Mouse (Mus musculus) MEL (cell line): ENCODE measurements around the gene Mta3. TPM values are rescaled to one million over a fixed set of nuclear protein-coding genes. Genes with fewer than 3 reads are reported as not detected.

Experiments
- DNase-seq: peaks from one replicate; pipeline ENCODE4 v3.0.0; 2011; ENCODE audit warnings: low read depth, low spot score
- H3K27ac ChIP-seq: 2 replicates; pipeline ENCODE4 v1.5.1; 2012; ENCODE audit warnings: low read depth, mild to moderate bottlenecking, control low read depth, low read length, moderate library complexity; ENCODE audit not compliant: control insufficient read depth
- H3K27me3 ChIP-seq, 2 experiments: fragments of 150-350 bp in 1 of 2; sonication (generic) in 1 of 2; 2 replicates each; pipeline ENCODE4 v1.6.1; 2012; ENCODE audit warnings: low read length in 2 of 2, mild to moderate bottlenecking in 2 of 2, improper control_type of control experiment in 1 of 2, moderate library complexity in 1 of 2; ENCODE audit not compliant: insufficient read depth in 2 of 2, control insufficient read depth in 1 of 2
- H3K36me3 ChIP-seq, 2 experiments: 2 replicates each; pipeline ENCODE4 v1.6.1; 2012 to 2014; ENCODE audit warnings: low read length in 2 of 2, improper control_type of control experiment in 1 of 2, inconsistent platforms in 1 of 2, mild to moderate bottlenecking in 1 of 2; ENCODE audit not compliant: insufficient read depth in 2 of 2, control insufficient read depth in 1 of 2
- H3K4me1 ChIP-seq, 2 experiments: fragments of 150-350 bp in 1 of 2; sonication (generic) in 1 of 2; 2 replicates each; pipeline ENCODE4 v1.6.1; 2012; ENCODE audit warnings: low read length in 2 of 2, improper control_type of control experiment in 1 of 2, mild to moderate bottlenecking in 1 of 2; ENCODE audit not compliant: insufficient read depth in 2 of 2, control insufficient read depth in 1 of 2
- H3K4me3 ChIP-seq, 2 experiments: fragments of 150-350 bp in 1 of 2; sonication (generic) in 1 of 2; 2 replicates each; pipeline ENCODE4 v1.5.1; 2012; ENCODE audit warnings: low read depth in 2 of 2, low read length in 2 of 2, mild to moderate bottlenecking in 2 of 2, moderate library complexity in 2 of 2, control low read depth in 1 of 2, improper control_type of control experiment in 1 of 2; ENCODE audit not compliant: control insufficient read depth in 1 of 2, insufficient read depth in 1 of 2
- H3K79me2 ChIP-seq: 2 replicates; pipeline ENCODE4 v1.6.1; 2012; ENCODE audit warnings: mild to moderate bottlenecking, low read length, moderate library complexity; ENCODE audit not compliant: control insufficient read depth, poor library complexity, insufficient read depth
- H3K9ac ChIP-seq: 2 replicates; pipeline ENCODE4 v1.6.1; 2012; ENCODE audit warnings: low read depth, mild to moderate bottlenecking, control low read depth, low read length, moderate library complexity; ENCODE audit not compliant: control insufficient read depth, poor library complexity, severe bottlenecking
- H3K9me3 ChIP-seq: fragments of 150-350 bp; sonication (generic); replicated peaks from 2 replicates; pipeline ENCODE4 v1.6.1; 2012; ENCODE audit warnings: mild to moderate bottlenecking, low read length, improper control_type of control experiment, moderate library complexity; ENCODE audit not compliant: insufficient read depth
- BHLHE40 ChIP-seq: IDR thresholded peaks from 2 replicates; pipeline ENCODE4 v1.6.1; 2012; ENCODE audit warnings: low read depth, mild to moderate bottlenecking, inconsistent platforms, low read length, improper control_type of control experiment, borderline replicate concordance
- CHD1 ChIP-seq: IDR thresholded peaks from 2 replicates; pipeline ENCODE4 v1.6.1; 2012; ENCODE audit warnings: low read depth, mild to moderate bottlenecking, inconsistent platforms, low read length, improper control_type of control experiment
- CHD2 ChIP-seq: IDR thresholded peaks from 2 replicates; pipeline ENCODE4 v1.6.1; 2011; ENCODE audit warnings: low read length, improper control_type of control experiment
- CTCF ChIP-seq, 3 experiments: IDR thresholded peaks in 2 of 3; conservative IDR thresholded peaks in 1 of 3; 2 replicates each; pipeline ENCODE4 v1.5.1; 2011 to 2012; ENCODE audit warnings: low read length in 3 of 3, low read depth in 2 of 3, mild to moderate bottlenecking in 2 of 3, improper control_type of control experiment in 1 of 3, inconsistent platforms in 1 of 3, mixed read lengths in 1 of 3, moderate library complexity in 1 of 3; ENCODE audit not compliant: control insufficient read depth in 1 of 3, insufficient read depth in 1 of 3, poor library complexity in 1 of 3, severe bottlenecking in 1 of 3
- E2F4 ChIP-seq: IDR thresholded peaks from 2 replicates; pipeline ENCODE4 v1.6.1; 2011; ENCODE audit warnings: low read depth, low read length, improper control_type of control experiment, borderline replicate concordance
- EP300 ChIP-seq, 2 experiments: IDR thresholded peaks; 2 replicates each; pipeline ENCODE4 v1.6.1; 2011; ENCODE audit warnings: improper control_type of control experiment in 2 of 2, low read length in 2 of 2, low read depth in 1 of 2, mild to moderate bottlenecking in 1 of 2
- ETS1 ChIP-seq: IDR thresholded peaks from 2 replicates; pipeline ENCODE4 v1.6.1; 2012; ENCODE audit warnings: low read depth, mild to moderate bottlenecking, inconsistent platforms, low read length, improper control_type of control experiment, moderate library complexity
- GABPA ChIP-seq: IDR thresholded peaks from 2 replicates; pipeline ENCODE4 v1.6.1; 2012; ENCODE audit warnings: low read depth, mild to moderate bottlenecking, inconsistent platforms, low read length, improper control_type of control experiment, moderate library complexity
- GATA1 ChIP-seq: IDR thresholded peaks from 2 replicates; pipeline ENCODE4 v1.6.1; 2011; ENCODE audit warnings: low read depth, low read length, improper control_type of control experiment
- HCFC1 ChIP-seq: IDR thresholded peaks from 2 replicates; pipeline ENCODE4 v1.6.1; 2012; ENCODE audit warnings: low read depth, mild to moderate bottlenecking, inconsistent platforms, low read length, improper control_type of control experiment, moderate library complexity
- JUND ChIP-seq: IDR thresholded peaks from 2 replicates; pipeline ENCODE4 v1.6.1; 2011; ENCODE audit warnings: low read depth, mild to moderate bottlenecking, improper control_type of control experiment, low read length
- KAT2A ChIP-seq: conservative IDR thresholded peaks from 2 replicates; pipeline ENCODE4 v1.6.1; 2012; ENCODE audit warnings: low read depth, low read length, improper control_type of control experiment, inconsistent platforms
- MAFK ChIP-seq: IDR thresholded peaks from 2 replicates; pipeline ENCODE4 v1.6.1; 2011; ENCODE audit warnings: low read depth, mild to moderate bottlenecking, low read length, improper control_type of control experiment, borderline replicate concordance
- MAX ChIP-seq: IDR thresholded peaks from 2 replicates; pipeline ENCODE4 v1.6.1; 2011; ENCODE audit warnings: low read length, improper control_type of control experiment
- MAZ ChIP-seq: IDR thresholded peaks from 2 replicates; pipeline ENCODE4 v1.6.1; 2012; ENCODE audit warnings: low read depth, mild to moderate bottlenecking, inconsistent platforms, low read length, improper control_type of control experiment
- MYB ChIP-seq: IDR thresholded peaks from 2 replicates; pipeline ENCODE4 v1.6.1; 2011; ENCODE audit warnings: mild to moderate bottlenecking, low read depth, low read length, improper control_type of control experiment
- MYC ChIP-seq: IDR thresholded peaks from 2 replicates; pipeline ENCODE4 v1.6.1; 2011; ENCODE audit warnings: low read depth, mild to moderate bottlenecking, low read length, improper control_type of control experiment, moderate library complexity
- NRF1 ChIP-seq: IDR thresholded peaks from 2 replicates; pipeline ENCODE4 v1.6.1; 2014; ENCODE audit warnings: low read depth, mild to moderate bottlenecking, inconsistent platforms, low read length, improper control_type of control experiment, moderate library complexity; ENCODE audit not compliant: poor library complexity, insufficient read depth, severe bottlenecking
- POLR2AphosphoS2 ChIP-seq: IDR thresholded peaks from 2 replicates; pipeline ENCODE4 v1.6.1; 2011; ENCODE audit warnings: low read length, improper control_type of control experiment
- POLR2AphosphoS5 ChIP-seq: IDR thresholded peaks from 2 replicates; pipeline ENCODE4 v1.6.1; 2012; ENCODE audit warnings: low read depth, borderline replicate concordance, mild to moderate bottlenecking, inconsistent platforms, low read length, moderate library complexity, mixed read lengths
- RAD21 ChIP-seq: IDR thresholded peaks from 2 replicates; pipeline ENCODE4 v1.6.1; 2011; ENCODE audit warnings: mild to moderate bottlenecking, low read depth, low read length, improper control_type of control experiment
- RCOR1 ChIP-seq: IDR thresholded peaks from 2 replicates; pipeline ENCODE4 v1.6.1; 2012; ENCODE audit warnings: low read depth, mild to moderate bottlenecking, inconsistent platforms, low read length, improper control_type of control experiment
- SMC3 ChIP-seq: IDR thresholded peaks from 2 replicates; pipeline ENCODE4 v1.6.1; 2011; ENCODE audit warnings: low read depth, low read length, improper control_type of control experiment
- TAL1 ChIP-seq: IDR thresholded peaks from 2 replicates; pipeline ENCODE4 v1.6.1; 2012; ENCODE audit warnings: mild to moderate bottlenecking, inconsistent platforms, low read length, moderate library complexity, mixed read lengths
- TBP ChIP-seq: IDR thresholded peaks from 2 replicates; pipeline ENCODE4 v1.8.0; 2011; ENCODE audit warnings: low read depth, low read length, improper control_type of control experiment
- TCF12 ChIP-seq: IDR thresholded peaks from 2 replicates; pipeline ENCODE4 v1.6.1; 2014; ENCODE audit warnings: low read depth, mild to moderate bottlenecking, inconsistent platforms, low read length, improper control_type of control experiment, moderate library complexity
- USF1 ChIP-seq: IDR thresholded peaks from 2 replicates; pipeline ENCODE4 v1.6.1; 2014; ENCODE audit warnings: low read depth, mild to moderate bottlenecking, inconsistent platforms, low read length, improper control_type of control experiment, moderate library complexity
- USF2 ChIP-seq, 2 experiments: IDR thresholded peaks; 2 replicates each; pipeline ENCODE4 v1.6.1; 2011 to 2012; ENCODE audit warnings: improper control_type of control experiment in 2 of 2, low read length in 2 of 2, borderline replicate concordance in 1 of 2, inconsistent platforms in 1 of 2, low read depth in 1 of 2, mild to moderate bottlenecking in 1 of 2; ENCODE audit not compliant: insufficient read depth in 1 of 2
- ZC3H11A ChIP-seq: IDR thresholded peaks from 2 replicates; pipeline ENCODE4 v1.6.1; 2012; ENCODE audit warnings: low read depth, mild to moderate bottlenecking, inconsistent platforms, low read length, improper control_type of control experiment
- ZKSCAN1 ChIP-seq: IDR thresholded peaks from 2 replicates; pipeline ENCODE4 v1.6.1; 2012; ENCODE audit warnings: low read depth, mild to moderate bottlenecking, inconsistent platforms, low read length, improper control_type of control experiment, moderate library complexity
- ZMIZ1 ChIP-seq: IDR thresholded peaks from 2 replicates; pipeline ENCODE4 v1.6.1; 2012; ENCODE audit warnings: low read depth, mild to moderate bottlenecking, inconsistent platforms, low read length, improper control_type of control experiment, moderate library complexity
- ZNF384 ChIP-seq: IDR thresholded peaks from 2 replicates; pipeline ENCODE4 v1.6.1; 2012; ENCODE audit warnings: low read depth, mild to moderate bottlenecking, inconsistent platforms, low read length, improper control_type of control experiment
- polyA plus RNA-seq, 2 experiments: library from polyadenylated mRNA; stranded (reverse) in 1 of 2; unstranded in 1 of 2; fragments of >175 nt in 1 of 2; fragments of >200 nt in 1 of 2; gene quantifications; 2 replicates each; pipeline versions ENCODE4 v1.2.1 to v1.2.4; 2012; ENCODE audit warnings: low replicate concordance in 2 of 2, low read depth in 1 of 2; ENCODE audit not compliant: insufficient read length in 2 of 2, insufficient read depth in 1 of 2, missing spikeins in 1 of 2
- total RNA-seq: library from RNA; depleted of rRNA; stranded (reverse); fragments of 300-350 nt; gene quantifications from 2 replicates; pipeline ENCODE4 v1.2.3, GENCODE M21; 2012

Mta3 gene
- total and polyA plus RNA-seq, 3 experiments: 28.8 to 58.2 TPM; not detected in 1

DNA sequence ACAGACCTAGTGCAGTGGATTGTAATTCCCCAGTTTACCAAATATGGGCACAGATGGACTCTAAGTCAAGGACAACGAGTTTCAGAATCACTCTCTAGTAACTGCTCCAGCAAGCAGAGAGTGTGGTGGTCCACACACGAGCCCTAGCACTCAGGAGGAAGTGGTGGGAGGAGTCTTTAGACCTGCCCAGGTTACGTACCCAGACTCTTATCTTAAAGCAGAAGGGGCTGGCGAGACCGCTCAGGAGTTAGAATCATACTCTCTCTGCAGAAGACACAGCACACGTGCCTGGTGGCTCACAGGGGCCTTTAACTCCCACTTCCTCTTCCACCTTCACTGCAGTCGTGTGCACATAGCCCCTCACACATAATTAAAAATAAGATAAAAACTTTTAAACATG is 101.4 kb downstream of the Mta3 start (continued):
- TF ChIP-seq TAL1: peak; percentile 54
- TF ChIP-seq HCFC1: no peak
- TF ChIP-seq SMC3: no peak
- no peak for TF ChIP-seq RAD21
- peak; percentile 68 for TF ChIP-seq GATA1
- TF ChIP-seq MAZ: no peak; the same call in 1 of the 2 replicates
- TF ChIP-seq KAT2A: no peak
- no peak for TF ChIP-seq USF2 (IDR thresholded peaks at IDR 0.05; ENCODE audit: borderline replicate concordance in 1 of 2, insufficient read depth in 1 of 2, low read depth in 1 of 2, low read length in 2 of 2)
- peak; percentile 37; the same call in 1 of the 2 replicates for TF ChIP-seq POLR2AphosphoS2
- no peak for TF ChIP-seq E2F4
- peak; percentile 98 for TF ChIP-seq BHLHE40
- TF ChIP-seq ZKSCAN1: no peak
- peak; percentile 98 for TF ChIP-seq MYC

GRCm38 (mm10) chr17:83807778-83808398 is 101.9 kb downstream of the Mta3 start:
- DNase-seq: peak; percentile 94
- Histone ChIP-seq H3K36me3 (peaks cover 0 to 24% of the 10 kb centered on the region in 2 experiments; a peak in 2 of 4 replicates), H3K4me3 (peak overlapping the region; percentile 33 to 48), H3K4me1 (peaks cover 8 to 27% of the 10 kb centered on the region in 2 experiments), H3K9ac (peak overlapping the region; percentile 68), H3K79me2 (no peaks in the 10 kb centered on the region; the same call in 1 of the 2 replicates), H3K27me3 (no peaks in the 10 kb centered on the region), H3K9me3 (no peaks in the 10 kb centered on the region), H3K27ac (peak overlapping the region; percentile 96)
- no peak for TF ChIP-seq POLR2AphosphoS2
- peak; percentile 56; the same call in 1 of the 2 replicates for TF ChIP-seq BHLHE40
- no peak for TF ChIP-seq JUND
- no peak for TF ChIP-seq E2F4
- TF ChIP-seq EP300 (IDR thresholded peaks at IDR 0.05; ENCODE audit: low read depth in 1 of 2, low read length in 2 of 2): peak in 1 of 2 experiments; percentile 20; a peak in 1 of 4 replicates
- TF ChIP-seq GABPA: no peak
- peak; percentile 60 to 80 (median 71) for TF ChIP-seq CTCF (IDR thresholded peaks at IDR 0.05 in 2 of 3, conservative IDR thresholded peaks at IDR 0.05 in 1 of 3; ENCODE audit: control insufficient read depth in 1 of 3, insufficient read depth in 1 of 3, low read depth in 2 of 3, low read length in 3 of 3, poor library complexity in 1 of 3, severe bottlenecking in 1 of 3)
- 0 out of 2 replicates have a peak, but pooled peaks have one; percentile 41 for TF ChIP-seq TBP
- no peak for TF ChIP-seq MAX
- no peak for TF ChIP-seq POLR2AphosphoS5
- TF ChIP-seq CHD1: 0 out of 2 replicates have a peak, but pooled peaks have one; percentile 94
- no peak for TF ChIP-seq TAL1
- no peak for TF ChIP-seq MAFK
- TF ChIP-seq MYC: peak; percentile 12; the same call in 1 of the 2 replicates
- TF ChIP-seq NRF1: no peak
- peak; percentile 61 for TF ChIP-seq HCFC1
- 0 out of 2 replicates have a peak, but pooled peaks have one; percentile 9 for TF ChIP-seq RCOR1
- peak; percentile 62 for TF ChIP-seq ZC3H11A
- TF ChIP-seq MYB: no peak
- no peak for TF ChIP-seq USF1
- no peak for TF ChIP-seq CHD2
- no peak for TF ChIP-seq TCF12
- 0 out of 2 replicates have a peak, but pooled peaks have one; percentile 59 for TF ChIP-seq MAZ
- no peak for TF ChIP-seq ZMIZ1
- peak; percentile 99 for TF ChIP-seq ZNF384
- peak; percentile 70 for TF ChIP-seq RAD21
- TF ChIP-seq ZKSCAN1: no peak; the same call in 1 of the 2 replicates
- TF ChIP-seq SMC3: peak; percentile 74
- TF ChIP-seq ETS1: peak; percentile 36; the same call in 1 of the 2 replicates
